Mouse (Mus musculus) CH12.LX (cell line): Measurements from ENCODE around the gene Zfp68. TPM values are rescaled to one million over a fixed set of nuclear protein-coding genes. Genes with fewer than 3 reads are reported as not detected.

ENCODE experiments used
- DNase-seq: peaks from one replicate; pipeline ENCODE4 v3.0.0-alpha.2; 2013; ENCODE audit errors: extremely low read depth
- H3K27ac ChIP-seq: 2 replicates; pipeline ENCODE4 v1.5.1; 2012; ENCODE audit warnings: low read depth, mild to moderate bottlenecking, control low read depth, moderate library complexity; ENCODE audit not compliant: insufficient read depth
- H3K27me3 ChIP-seq: replicated peaks from 2 replicates; pipeline ENCODE3; 2012; ENCODE audit warnings: inconsistent platforms
- H3K36me3 ChIP-seq, 2 experiments: replicated peaks in 1 of 2; 2 replicates each; pipeline versions ENCODE3 to v1.6.1; 2012; ENCODE audit warnings: inconsistent platforms in 1 of 2, low read length in 1 of 2, mild to moderate bottlenecking in 1 of 2, mixed read lengths in 1 of 2, moderate library complexity in 1 of 2; ENCODE audit not compliant: control insufficient read depth in 1 of 2, insufficient read depth in 1 of 2
- H3K4me1 ChIP-seq, 2 experiments: 2 replicates each; pipeline ENCODE4 v1.6.1; 2012; ENCODE audit warnings: inconsistent platforms in 1 of 2, moderate library complexity in 1 of 2; ENCODE audit not compliant: insufficient read depth in 2 of 2, control insufficient read depth in 1 of 2
- H3K4me2 ChIP-seq: 2 replicates; pipeline ENCODE4 v1.6.1; 2012; ENCODE audit warnings: low read depth, mild to moderate bottlenecking, control low read depth; ENCODE audit not compliant: poor library complexity, insufficient read depth, severe bottlenecking
- H3K4me3 ChIP-seq, 3 experiments: fragments of 150-350 bp in 1 of 3; sonication (generic) in 1 of 3; replicated peaks in 1 of 3; 2 replicates each; pipeline versions ENCODE3 to v1.5.1; 2011 to 2012; ENCODE audit warnings: low read depth in 2 of 3, low read length in 2 of 3, mild to moderate bottlenecking in 2 of 3, moderate library complexity in 2 of 3, control low read depth in 1 of 3, improper control_type of control experiment in 1 of 3, inconsistent platforms in 1 of 3, mixed read lengths in 1 of 3; ENCODE audit not compliant: poor library complexity in 1 of 3
- H3K79me2 ChIP-seq: replicated peaks from 2 replicates; pipeline ENCODE4 v1.6.1; 2012; ENCODE audit warnings: mild to moderate bottlenecking, moderate library complexity; ENCODE audit not compliant: control insufficient read depth, poor library complexity, insufficient read depth, severe bottlenecking; ENCODE audit errors: extremely low read depth
- H3K9ac ChIP-seq: 2 replicates; pipeline ENCODE4 v1.6.1; 2012; ENCODE audit warnings: low read depth, mild to moderate bottlenecking, control low read depth, moderate library complexity; ENCODE audit not compliant: insufficient read depth
- H3K9me3 ChIP-seq: replicated peaks from 2 replicates; pipeline ENCODE3; 2012; ENCODE audit warnings: low read length, inconsistent platforms, mixed read lengths
- BHLHE40 ChIP-seq: IDR thresholded peaks from 2 replicates; pipeline ENCODE4 v1.6.1; 2011; ENCODE audit warnings: mild to moderate bottlenecking, low read depth, low read length, improper control_type of control experiment
- ELF1 ChIP-seq: IDR thresholded peaks from 2 replicates; pipeline ENCODE4 v1.6.1; 2014; ENCODE audit warnings: low read depth, mild to moderate bottlenecking, inconsistent platforms, low read length, improper control_type of control experiment
- EP300 ChIP-seq: IDR thresholded peaks from 2 replicates; pipeline ENCODE4 v1.6.1; 2011; ENCODE audit warnings: low read length, improper control_type of control experiment
- IRF4 ChIP-seq: IDR thresholded peaks from 2 replicates; pipeline ENCODE4 v1.6.1; 2014; ENCODE audit warnings: low read depth, mild to moderate bottlenecking, inconsistent platforms, low read length, improper control_type of control experiment
- JUND ChIP-seq: conservative IDR thresholded peaks from 2 replicates; pipeline ENCODE4 v1.6.1; 2011; ENCODE audit warnings: low read depth, low read length, improper control_type of control experiment
- KAT2A ChIP-seq: IDR thresholded peaks from 2 replicates; pipeline ENCODE4 v1.6.1; 2012; ENCODE audit warnings: low read length, improper control_type of control experiment, inconsistent platforms; ENCODE audit not compliant: insufficient replicate concordance
- MAFK ChIP-seq: IDR thresholded peaks from 2 replicates; pipeline ENCODE4 v1.6.1; 2011; ENCODE audit warnings: low read length, improper control_type of control experiment; ENCODE audit not compliant: insufficient replicate concordance
- MAX ChIP-seq: IDR thresholded peaks from 2 replicates; pipeline ENCODE4 v1.6.1; 2011; ENCODE audit warnings: low read length, improper control_type of control experiment
- MXI1 ChIP-seq: IDR thresholded peaks from 2 replicates; pipeline ENCODE4 v1.6.1; 2011; ENCODE audit warnings: mild to moderate bottlenecking, low read depth, low read length, improper control_type of control experiment
- MYC ChIP-seq: IDR thresholded peaks from 2 replicates; pipeline ENCODE4 v1.6.1; 2011; ENCODE audit warnings: low read depth, mild to moderate bottlenecking, improper control_type of control experiment, low read length
- NELFE ChIP-seq: IDR thresholded peaks from 2 replicates; pipeline ENCODE4 v1.6.1; 2011; ENCODE audit warnings: low read depth, low read length, improper control_type of control experiment
- NRF1 ChIP-seq: IDR thresholded peaks from 2 replicates; pipeline ENCODE4 v1.6.1; 2014; ENCODE audit warnings: low read depth, mild to moderate bottlenecking, inconsistent platforms, low read length, improper control_type of control experiment, moderate library complexity
- PAX5 ChIP-seq: IDR thresholded peaks from 2 replicates; pipeline ENCODE4 v1.6.1; 2012; ENCODE audit warnings: low read length, inconsistent platforms, mixed read lengths
- RCOR1 ChIP-seq: conservative IDR thresholded peaks from 2 replicates; pipeline ENCODE4 v1.6.1; 2012; ENCODE audit warnings: low read depth, mild to moderate bottlenecking, inconsistent platforms, low read length, improper control_type of control experiment
- SMC3 ChIP-seq: IDR thresholded peaks from 2 replicates; pipeline ENCODE4 v1.6.1; 2011; ENCODE audit warnings: low read depth, low read length, improper control_type of control experiment
- TBP ChIP-seq: conservative IDR thresholded peaks from 2 replicates; pipeline ENCODE4 v1.6.1; 2011; ENCODE audit warnings: low read depth, low read length, improper control_type of control experiment
- TCF12 ChIP-seq: IDR thresholded peaks from 2 replicates; pipeline ENCODE4 v1.6.1; 2014; ENCODE audit warnings: low read depth, mild to moderate bottlenecking, inconsistent platforms, low read length, improper control_type of control experiment
- UBTF ChIP-seq: IDR thresholded peaks from 2 replicates; pipeline ENCODE4 v1.6.1; 2012; ENCODE audit warnings: low read depth, mild to moderate bottlenecking, inconsistent platforms, low read length, improper control_type of control experiment, moderate library complexity
- USF2 ChIP-seq: conservative IDR thresholded peaks from 2 replicates; pipeline ENCODE4 v1.6.1; 2011; ENCODE audit warnings: low read depth, low read length, improper control_type of control experiment
- ZKSCAN1 ChIP-seq: IDR thresholded peaks from 2 replicates; pipeline ENCODE4 v1.6.1; 2012; ENCODE audit warnings: low read depth, inconsistent platforms, low read length, improper control_type of control experiment, borderline replicate concordance
- ZNF384 ChIP-seq: IDR thresholded peaks from 2 replicates; pipeline ENCODE4 v1.6.1; 2012; ENCODE audit warnings: low read depth, low read length, improper control_type of control experiment, inconsistent platforms
- dilution Hi-C: fragments of 300-500 bp; cut with MboI; formaldehyde crosslinking; loops from 2 replicates; pipeline ENCODE4 v1.14.3; 2020; ENCODE audit warnings: low sequenced_read_pairs; ENCODE audit not compliant: extremely low pct_unique_long_range_greater_than_20kb, extremely low pct_ligation_motif_present
- in situ Hi-C: fragments of 300-500 bp; cut with MboI; formaldehyde crosslinking; loops from 3 replicates; pipeline ENCODE4 v1.14.3; 2019; ENCODE audit warnings: low sequenced_read_pairs, low pct_ligation_motif_present, low pct_unique_long_range_greater_than_20kb, mixed read lengths
- polyA plus RNA-seq: library from polyadenylated mRNA; unstranded; fragments of >175 nt; gene quantifications from 2 replicates; pipeline ENCODE4 v1.2.1, GENCODE M21; 2012; ENCODE audit warnings: low read depth; ENCODE audit not compliant: insufficient read length
- total RNA-seq, 2 experiments: library from RNA; depleted of rRNA; stranded (reverse); fragments of 300-350 nt in 1 of 2; fragments of >200 nt in 1 of 2; gene quantifications; 2 replicates each; pipeline ENCODE4 v1.2.3; 2012 to 2014

Zfp68 gene
- total and polyA plus RNA-seq, 3 experiments: 13.7 to 27.7 (median 15.8) TPM

- Histone ChIP-seq H3K4me3 (no peak overlapping the region), H3K27me3 (no peaks in the 10 kb centered on the region), H3K9ac (no peak overlapping the region), H3K27ac (no peak overlapping the region), H3K36me3 (peaks cover 21 to 70% of the 10 kb centered on the region in 2 experiments), H3K4me1 (no peaks in the 10 kb centered on the region), H3K4me2 (no peak overlapping the region), H3K9me3 (peaks cover 2% of the 10 kb centered on the region), H3K79me2 (no peaks in the 10 kb centered on the region)
- no peak for DNase-seq
- dilution Hi-C loops: no loop called here
- no peak for TF ChIP-seq NELFE
- TF ChIP-seq PAX5: no peak
- TF ChIP-seq IRF4: no peak
- no peak for TF ChIP-seq NRF1
- TF ChIP-seq ELF1: no peak
- no peak for TF ChIP-seq MAFK
- no peak for TF ChIP-seq MAX
- no peak for TF ChIP-seq BHLHE40
- TF ChIP-seq JUND: no peak
- TF ChIP-seq UBTF: no peak
- no peak for TF ChIP-seq EP300
- TF ChIP-seq TCF12: no peak
- no peak for TF ChIP-seq SMC3
- TF ChIP-seq TBP: no peak
- TF ChIP-seq RCOR1: no peak
- in situ Hi-C loops: no loop called here
These were observed 16.9 kb upstream of the Zfp68 start for GRCm38 (mm10) chr5:138636486-138636885.

- Histone ChIP-seq H3K4me1 (peaks cover 0 to 32% of the 10 kb centered on the region in 2 experiments; a peak in 2 of 4 replicates), H3K79me2 (peaks cover 12% of the 10 kb centered on the region), H3K9me3 (no peaks in the 10 kb centered on the region), H3K27ac (no peak overlapping the region), H3K36me3 (peaks cover 0 to 6% of the 10 kb centered on the region in 2 experiments), H3K9ac (peak overlapping the region; percentile 84), H3K27me3 (no peaks in the 10 kb centered on the region), H3K4me3 (peak overlapping the region; percentile 74 to 99 (median 95)), H3K4me2 (peak overlapping the region; percentile 92)
- in situ Hi-C loops: no loop called here
- no peak for DNase-seq
- TF ChIP-seq MYC: no peak
- TF ChIP-seq ZKSCAN1: no peak
- TF ChIP-seq MXI1: no peak
- TF ChIP-seq BHLHE40: no peak
- no peak for TF ChIP-seq NELFE
- no peak for TF ChIP-seq KAT2A
- no peak for TF ChIP-seq USF2
- no peak for TF ChIP-seq ZNF384
- no peak for TF ChIP-seq EP300
- TF ChIP-seq, all 38 proteins: peak for 0
- dilution Hi-C loops: no loop called here
These were observed 3.9 kb upstream of the Zfp68 start for GRCm38 (mm10) chr5:138623478-138623875.
